Mouse (Mus musculus): Measurements from ENCODE around the gene Ttc30a1. TPM values are rescaled to one million over a fixed set of nuclear protein-coding genes. Genes with fewer than 3 reads are reported as not detected.
"Not testable (repeated sequence)": the region's sequence is repeated elsewhere in the genome, so short reads cannot be mapped to it uniquely, and the experiment has no call there.

The Ttc30a1 gene
- polyA plus RNA-seq (2014; fragmentation: Nextera tagmentation; extraction: Ambion mirVana), result 11.3 and 12.1 TPM in 2 replicates

- H3K4me3 ChIP-seq (ENCODE audit: low read depth, low read length), result peak within 1 kb of the TSS; percentile 36
These were observed at the start of gene Ttc30a1 for GRCm38 (mm10) chr2:75981440-75982081. Gene Ttc30a1, minus strand, starts transcription at chr2:75981967.

GRCm38 (mm10) chr2:76030080-76030479 lies 48.3 kb upstream of the Ttc30a1 start:
- H3K4me3 ChIP-seq (ENCODE audit: low read depth, low read length), result no peak overlapping the region
- peak overlapping the region; percentile 48 for H3K9ac ChIP-seq (ENCODE audit: low read length)

More at GRCm38 (mm10) chr2:75981440-75982081, at the start of gene Ttc30a1:
- not testable (repeated sequence) for H3K36me3 ChIP-seq (ENCODE audit: control insufficient read depth, insufficient read depth, low read length); H3K27me3 ChIP-seq (ENCODE audit: control insufficient read depth, insufficient read depth, low read length); H3K9me3 ChIP-seq (ENCODE audit: control insufficient read depth, low read length); H3K27ac ChIP-seq (ENCODE audit: low read depth, low read length)
- ATAC-seq (ENCODE audit: insufficient read depth, low FRiP score, low TSS enrichment), result peak; percentile 56
- peak within 1 kb of the TSS; percentile 38 for H3K4me2 ChIP-seq (ENCODE audit: low read depth)
- 0 out of 2 replicates have a peak, but pooled peaks cover 11% of the 10 kb centered on the region for H3K4me1 ChIP-seq (ENCODE audit: control insufficient read depth, insufficient read depth, low read length)
- peak within 1 kb of the TSS; percentile 41 for H3K9ac ChIP-seq (ENCODE audit: low read length)
- peak; percentile 84 for DNase-seq (ENCODE audit: low spot score)
- 1% methylated on average over 24 of the region's 34 CpGs for WGBS

GRCm38 (mm10) chr2:76029081-76029901 lies 47.5 kb upstream of the Ttc30a1 start:
- DNase-seq (ENCODE audit: low spot score) (peak; percentile 83), ATAC-seq (ENCODE audit: insufficient read depth, low FRiP score, low TSS enrichment) (peak; percentile 93)
- no peak overlapping the region for H3K4me3 ChIP-seq (ENCODE audit: low read depth, low read length)
- H3K27me3 ChIP-seq (ENCODE audit: control insufficient read depth, insufficient read depth, low read length), result no peaks in the 10 kb centered on the region
- peak overlapping the region; percentile 96 for H3K27ac ChIP-seq (ENCODE audit: low read depth, low read length)
- H3K4me1 ChIP-seq (ENCODE audit: control insufficient read depth, insufficient read depth, low read length), result peaks cover 16% of the 10 kb centered on the region
- WGBS, result 16% methylated on average over 20 of the region's 20 CpGs
- H3K9ac ChIP-seq (ENCODE audit: low read length), result peak overlapping the region; percentile 48
- no peaks in the 10 kb centered on the region for H3K9me3 ChIP-seq (ENCODE audit: control insufficient read depth, low read length)
- H3K36me3 ChIP-seq (ENCODE audit: control insufficient read depth, insufficient read depth, low read length), result no peaks in the 10 kb centered on the region
- H3K4me2 ChIP-seq (ENCODE audit: low read depth), result peak overlapping the region; percentile 28

More at GRCm38 (mm10) chr2:76030080-76030479, 48.3 kb upstream of the Ttc30a1 start:
- ATAC-seq (ENCODE audit: insufficient read depth, low FRiP score, low TSS enrichment) (peak; percentile 55; the same call in 1 of the 2 replicates), DNase-seq (ENCODE audit: low spot score) (peak; percentile 65)
- Histone ChIP-seq H3K36me3 (ENCODE audit: control insufficient read depth, insufficient read depth, low read length) (no peaks in the 10 kb centered on the region), H3K27ac (ENCODE audit: low read depth, low read length) (peak overlapping the region; percentile 96), H3K4me2 (ENCODE audit: low read depth) (peak overlapping the region; percentile 7; the same call in 1 of the 2 replicates), H3K9me3 (ENCODE audit: control insufficient read depth, low read length) (no peaks in the 10 kb centered on the region), H3K4me1 (ENCODE audit: control insufficient read depth, insufficient read depth, low read length) (peaks cover 16% of the 10 kb centered on the region), H3K27me3 (ENCODE audit: control insufficient read depth, insufficient read depth, low read length) (no peaks in the 10 kb centered on the region)
- WGBS, result 16% methylated on average over 8 of the region's 8 CpGs

GRCm38 (mm10) chr2:76016890-76017289 lies 35.1 kb upstream of the Ttc30a1 start:
- Histone ChIP-seq H3K4me2 (ENCODE audit: low read depth) (no peak overlapping the region), H3K27me3 (ENCODE audit: control insufficient read depth, insufficient read depth, low read length) (no peaks in the 10 kb centered on the region), H3K36me3 (ENCODE audit: control insufficient read depth, insufficient read depth, low read length) (no peaks in the 10 kb centered on the region), H3K4me3 (ENCODE audit: low read depth, low read length) (no peak overlapping the region), H3K9ac (ENCODE audit: low read length) (no peak overlapping the region), H3K9me3 (ENCODE audit: control insufficient read depth, low read length) (no peaks in the 10 kb centered on the region), H3K4me1 (ENCODE audit: control insufficient read depth, insufficient read depth, low read length) (0 out of 2 replicates have a peak, but pooled peaks cover 3% of the 10 kb centered on the region), H3K27ac (ENCODE audit: low read depth, low read length) (no peak overlapping the region)
- DNase-seq (ENCODE audit: low spot score) (peak; percentile 34), ATAC-seq (ENCODE audit: insufficient read depth, low FRiP score, low TSS enrichment) (no peak)
- 6% methylated on average over 7 of the region's 7 CpGs for WGBS

- H3K4me3 ChIP-seq (ENCODE audit: low read depth, low read length), result no peak overlapping the region
- H3K4me1 ChIP-seq (ENCODE audit: control insufficient read depth, insufficient read depth, low read length), result 0 out of 2 replicates have a peak, but pooled peaks cover 3% of the 10 kb centered on the region
- H3K27me3 ChIP-seq (ENCODE audit: control insufficient read depth, insufficient read depth, low read length), result no peaks in the 10 kb centered on the region
- no peaks in the 10 kb centered on the region for H3K9me3 ChIP-seq (ENCODE audit: control insufficient read depth, low read length)
- H3K27ac ChIP-seq (ENCODE audit: low read depth, low read length), result no peak overlapping the region
- H3K36me3 ChIP-seq (ENCODE audit: control insufficient read depth, insufficient read depth, low read length), result no peaks in the 10 kb centered on the region
- ATAC-seq (ENCODE audit: insufficient read depth, low FRiP score, low TSS enrichment), result no peak
- DNase-seq (ENCODE audit: low spot score), result no peak
- H3K4me2 ChIP-seq (ENCODE audit: low read depth), result no peak overlapping the region
- WGBS, result 82% methylated on average over 8 of the region's 8 CpGs
- H3K9ac ChIP-seq (ENCODE audit: low read length), result no peak overlapping the region
These were observed 34.4 kb upstream of the Ttc30a1 start for GRCm38 (mm10) chr2:76016136-76016535.

- no peaks in the 10 kb centered on the region for H3K27me3 ChIP-seq (ENCODE audit: control insufficient read depth, insufficient read depth, low read length)
- 94% methylated on average over 7 of the region's 7 CpGs for WGBS
- 0 out of 2 replicates have a peak, but pooled peaks cover 3% of the 10 kb centered on the region for H3K4me1 ChIP-seq (ENCODE audit: control insufficient read depth, insufficient read depth, low read length)
- no peak overlapping the region for H3K4me2 ChIP-seq (ENCODE audit: low read depth)
- H3K36me3 ChIP-seq (ENCODE audit: control insufficient read depth, insufficient read depth, low read length), result no peaks in the 10 kb centered on the region
- H3K4me3 ChIP-seq (ENCODE audit: low read depth, low read length), result no peak overlapping the region
- H3K9me3 ChIP-seq (ENCODE audit: control insufficient read depth, low read length), result no peaks in the 10 kb centered on the region
- no peak overlapping the region for H3K27ac ChIP-seq (ENCODE audit: low read depth, low read length)
- ATAC-seq (ENCODE audit: insufficient read depth, low FRiP score, low TSS enrichment) (no peak), DNase-seq (ENCODE audit: low spot score) (no peak)
- H3K9ac ChIP-seq (ENCODE audit: low read length), result no peak overlapping the region
These were observed 33.7 kb upstream of the Ttc30a1 start for GRCm38 (mm10) chr2:76015460-76015859.

GRCm38 (mm10) chr2:76014659-76015058 lies 32.9 kb upstream of the Ttc30a1 start:
- WGBS, result 84% methylated on average over 3 of the region's 3 CpGs
- H3K4me1 ChIP-seq (ENCODE audit: control insufficient read depth, insufficient read depth, low read length), result 0 out of 2 replicates have a peak, but pooled peaks cover 3% of the 10 kb centered on the region
- DNase-seq (ENCODE audit: low spot score), result no peak
- no peak overlapping the region for H3K9ac ChIP-seq (ENCODE audit: low read length)
- H3K27ac ChIP-seq (ENCODE audit: low read depth, low read length), result no peak overlapping the region
- no peak for ATAC-seq (ENCODE audit: insufficient read depth, low FRiP score, low TSS enrichment)
- H3K27me3 ChIP-seq (ENCODE audit: control insufficient read depth, insufficient read depth, low read length), result no peaks in the 10 kb centered on the region
- H3K9me3 ChIP-seq (ENCODE audit: control insufficient read depth, low read length), result no peaks in the 10 kb centered on the region
- H3K4me3 ChIP-seq (ENCODE audit: low read depth, low read length), result no peak overlapping the region
- H3K4me2 ChIP-seq (ENCODE audit: low read depth), result no peak overlapping the region
- no peaks in the 10 kb centered on the region for H3K36me3 ChIP-seq (ENCODE audit: control insufficient read depth, insufficient read depth, low read length)

GRCm38 (mm10) chr2:76006194-76006593 lies 24.4 kb upstream of the Ttc30a1 start:
- no peak overlapping the region for H3K4me3 ChIP-seq (ENCODE audit: low read depth, low read length)
- H3K9ac ChIP-seq (ENCODE audit: low read length), result no peak overlapping the region
- H3K4me2 ChIP-seq (ENCODE audit: low read depth), result no peak overlapping the region
- WGBS, result 6% methylated on average over 4 of the region's 4 CpGs
- H3K27ac ChIP-seq (ENCODE audit: low read depth, low read length), result no peak overlapping the region
- peaks cover 15% of the 10 kb centered on the region for H3K4me1 ChIP-seq (ENCODE audit: control insufficient read depth, insufficient read depth, low read length)
- no peak for ATAC-seq (ENCODE audit: insufficient read depth, low FRiP score, low TSS enrichment)
- no peak for DNase-seq (ENCODE audit: low spot score)
- H3K27me3 ChIP-seq (ENCODE audit: control insufficient read depth, insufficient read depth, low read length), result no peaks in the 10 kb centered on the region
- no peaks in the 10 kb centered on the region for H3K36me3 ChIP-seq (ENCODE audit: control insufficient read depth, insufficient read depth, low read length)
- no peaks in the 10 kb centered on the region for H3K9me3 ChIP-seq (ENCODE audit: control insufficient read depth, low read length)
